Mouse (Mus musculus) erythroblast, adult 5-6 weeks (primary cell): Measurements from ENCODE around the gene Lgals7. TPM values are rescaled to one million over a fixed set of nuclear protein-coding genes. Genes with fewer than 3 reads are reported as not detected.
"Not testable (repeated sequence)": the region's sequence is repeated elsewhere in the genome, so short reads cannot be mapped to it uniquely, and the experiment has no call there.

Experiments used
- ATAC-seq: replicated peaks from 2 replicates; pipeline ENCODE4 v1.8.0; 2016; ENCODE audit warnings: moderate number of reproducible peaks, mild to moderate bottlenecking, moderate TSS enrichment, inconsistent platforms; ENCODE audit not compliant: poor library complexity, low FRiP score, severe bottlenecking
- total RNA-seq, 2 experiments: library from RNA; stranded (forward) in 1 of 2; stranded (reverse) in 1 of 2; fragments of 150-400 nt in 1 of 2; fragments of 200-764, 138-1000 nt in 1 of 2; gene quantifications; 2 replicates each; pipeline versions ENCODE4 v1.2.3 to v1.2.4; 2015 to 2017; ENCODE audit warnings: low replicate concordance in 2 of 2

The Lgals7 gene
- total RNA-seq, 2 experiments from 2014 or later = not detected

DNA sequence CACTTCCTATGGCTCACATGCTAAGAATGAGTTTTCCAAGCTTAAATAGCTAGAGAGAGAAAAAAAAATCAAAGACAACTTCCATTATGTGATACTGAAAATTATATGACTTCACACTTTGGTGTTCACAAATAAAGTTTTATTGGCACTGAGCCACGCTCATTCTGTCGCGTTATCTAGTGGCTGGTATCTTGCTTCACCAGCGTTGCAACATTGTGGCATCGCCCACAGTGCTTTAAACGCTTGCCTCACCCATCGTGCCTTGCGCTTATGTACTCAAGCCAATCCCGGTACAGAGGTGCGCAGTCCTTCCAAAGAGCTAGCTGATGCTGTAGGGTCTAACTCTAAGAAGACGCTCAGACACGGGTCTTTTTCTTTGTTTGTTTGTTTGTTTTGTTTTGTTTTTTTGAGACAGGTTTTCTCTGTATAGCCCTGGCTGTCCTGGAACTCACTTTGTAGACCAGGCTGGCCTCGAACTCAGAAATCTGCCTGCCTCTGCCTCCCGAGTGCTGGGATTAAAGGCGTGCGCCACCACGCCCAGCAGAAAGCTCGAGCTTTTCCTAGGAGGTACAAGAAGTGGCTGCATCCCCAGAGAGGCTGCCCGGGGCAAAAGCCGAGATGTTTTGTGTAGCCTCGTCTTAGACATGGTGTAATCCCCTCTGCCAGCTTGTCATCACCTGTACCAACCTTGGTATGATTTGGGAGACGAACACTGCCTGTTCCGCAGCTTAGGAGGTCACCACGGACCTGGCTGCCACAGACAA is 7.4 kb downstream of the Lgals7 start:
- peak; percentile 53; the same call in 1 of the 2 replicates for ATAC-seq

DNA sequence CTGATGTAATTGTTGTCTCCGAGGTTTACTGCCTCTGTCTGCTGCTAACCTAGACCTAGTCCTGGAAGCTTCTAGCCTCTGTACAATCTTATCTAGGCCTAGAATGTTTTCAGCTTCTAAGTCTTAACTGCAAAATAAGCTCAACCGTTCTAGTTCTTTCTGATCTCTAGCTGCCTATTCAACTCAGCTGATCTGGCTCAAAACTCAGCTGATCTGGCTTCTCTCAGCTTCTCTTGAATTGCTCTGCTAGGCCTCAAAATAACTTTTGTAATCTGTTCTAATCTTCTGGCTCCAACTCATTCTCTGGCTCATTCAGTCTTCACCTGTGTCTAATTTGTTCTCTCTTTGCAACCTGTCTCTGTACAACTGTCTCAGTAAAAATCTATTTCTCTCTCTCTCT is 10.9 kb downstream of the Lgals7 start:
- no peak for ATAC-seq

DNA sequence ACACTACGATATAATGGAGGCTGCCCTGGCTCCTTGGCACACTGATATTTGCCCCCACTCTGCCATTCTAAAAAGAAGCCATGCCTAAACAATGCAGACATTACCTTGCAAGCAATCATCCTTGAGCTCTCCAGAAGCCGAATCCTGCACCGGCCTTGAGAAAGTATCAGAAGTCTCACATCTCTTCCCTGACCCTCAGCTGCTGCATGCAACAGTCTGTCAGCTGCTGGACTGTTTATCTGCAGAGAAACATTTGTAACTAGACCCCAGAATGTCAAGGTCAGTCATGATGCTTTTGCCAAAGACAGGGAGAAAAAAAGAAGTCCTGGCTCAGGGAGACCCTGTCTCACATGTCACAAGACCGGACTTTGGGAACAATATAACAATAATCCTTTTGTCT is 12.4 kb downstream of the Lgals7 start:
- ATAC-seq = no peak

- peak; percentile 93 for ATAC-seq
Measured at GRCm38 (mm10) chr7:28877155-28877554, 13.5 kb downstream of the Lgals7 start.

- no peak for ATAC-seq
Measured at GRCm38 (mm10) chr7:28877856-28878255, 14.2 kb downstream of the Lgals7 start.

DNA sequence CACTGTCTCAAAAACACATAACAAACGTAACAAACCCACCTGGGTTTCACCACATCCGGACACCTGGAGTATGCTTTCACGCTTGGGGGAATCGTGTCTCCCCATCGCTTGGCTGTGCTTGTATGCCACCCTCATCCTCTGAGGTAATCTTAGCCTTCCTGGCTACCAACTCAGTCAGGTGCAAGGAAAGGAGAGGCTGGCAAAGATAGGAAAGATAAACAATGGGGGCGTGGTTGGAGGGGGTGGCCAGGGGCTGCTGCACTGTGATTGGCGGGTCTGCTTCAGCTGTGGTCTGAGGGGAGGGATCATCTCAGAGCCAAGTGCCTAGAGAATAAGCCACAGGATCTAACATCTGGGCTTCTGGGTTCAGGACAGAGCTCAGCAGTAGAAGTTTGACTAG is 16.0 kb downstream of the Lgals7 start:
- ATAC-seq = no peak

GRCm38 (mm10) chr7:28880554-28880953 is 16.9 kb downstream of the Lgals7 start:
- no peak for ATAC-seq

DNA sequence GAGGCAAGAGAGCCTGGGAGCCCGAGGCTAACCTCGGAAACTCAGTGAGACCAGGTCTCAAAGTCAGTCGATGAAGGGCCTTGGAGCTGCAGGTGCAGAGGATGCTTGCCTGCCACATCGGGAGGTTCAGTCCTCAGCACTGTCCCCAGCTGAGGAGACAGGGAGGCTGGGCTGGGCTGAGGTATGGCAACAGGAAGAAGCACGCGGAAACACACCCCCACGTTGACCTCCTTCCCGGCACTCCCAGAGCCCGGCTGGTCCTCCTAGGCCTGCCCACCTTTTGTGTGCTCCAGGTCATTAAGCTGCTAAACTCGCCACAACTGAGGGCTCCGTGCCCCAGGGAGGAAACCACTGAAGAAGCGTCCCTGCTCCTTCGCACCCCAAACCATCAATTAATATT is 17.5 kb downstream of the Lgals7 start, which contains the start of gene Capn12:
Capn12 (plus strand) TSS at position 224 of the 400 bp plus-strand sequence.
- no peak for ATAC-seq

- ATAC-seq = no peak
Measured at GRCm38 (mm10) chr7:28883039-28883438, 19.4 kb downstream of the Lgals7 start.

DNA sequence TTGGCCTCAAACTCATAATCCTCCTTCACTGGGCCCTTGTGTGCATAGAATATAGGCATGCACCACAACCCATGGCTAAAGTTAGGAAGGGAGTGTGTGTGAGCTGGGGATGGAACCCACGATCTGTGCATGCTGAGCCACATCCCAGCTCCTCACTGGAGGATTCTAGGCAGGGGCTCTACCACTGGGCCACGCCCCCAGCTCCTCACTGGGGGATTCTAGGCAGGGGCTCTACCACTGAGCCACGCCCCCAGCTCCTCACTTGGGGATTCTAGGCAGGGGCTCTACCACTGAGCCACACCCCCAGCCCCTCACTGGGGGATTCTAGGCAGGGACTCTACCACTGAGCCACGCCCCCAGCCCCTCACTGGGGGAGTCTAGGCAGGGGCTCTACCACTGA is 20.1 kb downstream of the Lgals7 start:
- not testable (repeated sequence) for ATAC-seq

DNA sequence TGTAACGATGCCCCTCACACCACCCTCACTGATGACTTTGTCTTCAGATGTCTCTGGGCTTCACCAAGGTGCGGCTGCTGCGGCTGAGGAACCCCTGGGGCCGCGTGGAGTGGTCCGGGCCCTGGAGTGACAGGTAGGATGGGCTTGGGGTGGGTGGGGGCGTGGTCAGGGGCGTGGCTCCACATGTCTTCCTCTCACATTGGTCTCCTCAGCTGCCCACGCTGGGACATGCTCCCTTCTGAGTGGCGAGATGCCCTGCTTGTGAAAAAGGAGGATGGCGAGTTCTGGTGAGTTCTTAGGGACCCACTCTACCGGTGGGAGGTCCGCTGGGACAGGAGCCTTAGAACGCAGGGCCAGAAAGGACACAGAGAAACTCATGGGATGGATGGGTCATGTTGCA is 22.8 kb downstream of the Lgals7 start:
- no peak for ATAC-seq

DNA sequence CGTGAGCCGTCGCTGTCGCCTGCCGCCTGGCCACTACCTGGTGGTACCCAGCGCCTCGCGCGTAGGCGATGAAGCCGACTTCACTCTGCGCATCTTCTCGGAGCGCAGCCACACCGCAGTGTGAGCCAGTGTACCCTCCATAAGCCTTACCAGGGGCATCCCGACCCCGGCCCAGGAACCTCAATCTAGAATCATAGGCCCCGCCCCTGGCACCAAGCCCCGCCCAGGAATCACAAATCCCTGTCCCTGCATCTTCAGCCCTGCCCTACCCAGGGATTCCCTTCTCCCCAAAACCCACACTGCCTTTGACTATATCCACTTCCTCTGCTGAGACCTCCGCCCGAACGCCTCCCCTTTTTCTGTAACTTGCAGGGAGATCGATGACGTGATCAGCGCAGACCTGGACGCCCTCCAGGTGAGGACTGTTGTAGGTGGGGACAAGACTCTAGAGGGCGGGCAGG is 25.1 kb downstream of the Lgals7 start:
- ATAC-seq = no peak

- no peak for ATAC-seq
Measured at GRCm38 (mm10) chr7:28892601-28893000, 28.9 kb downstream of the Lgals7 start.

- no peak for ATAC-seq
Measured at GRCm38 (mm10) chr7:28893643-28894265, 30.1 kb downstream of the Lgals7 start.

- ATAC-seq = no peak
Measured at GRCm38 (mm10) chr7:28894942-28895341, 31.3 kb downstream of the Lgals7 start.

GRCm38 (mm10) chr7:28897661-28898060 is 34.0 kb downstream of the Lgals7 start:
- ATAC-seq = no peak

- ATAC-seq = no peak
Measured at GRCm38 (mm10) chr7:28899972-28900371, 36.3 kb downstream of the Lgals7 start.

GRCm38 (mm10) chr7:28901311-28902125 is 37.9 kb downstream of the Lgals7 start:
- no peak for ATAC-seq

GRCm38 (mm10) chr7:28902180-28902579 is 38.5 kb downstream of the Lgals7 start:
- no peak for ATAC-seq

DNA sequence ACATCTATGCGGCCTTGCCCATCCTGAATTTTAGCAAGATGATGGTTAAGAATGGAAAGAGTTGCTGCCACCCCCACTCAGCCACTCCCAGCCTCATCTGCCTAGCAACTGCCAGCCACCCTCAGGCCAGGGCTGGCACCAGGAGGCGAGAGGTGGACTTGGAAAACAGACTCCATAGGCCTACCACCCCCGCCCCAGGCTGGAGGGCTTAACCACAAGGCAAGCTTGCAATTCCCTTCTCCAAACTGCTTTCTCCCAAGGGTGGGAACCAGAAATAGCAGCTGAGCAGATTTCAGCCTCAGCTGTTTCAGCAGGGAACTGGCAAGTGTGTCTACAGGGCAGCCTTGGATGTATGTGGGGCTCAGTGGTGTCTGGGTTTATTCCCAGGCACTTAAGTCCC is 39.2 kb downstream of the Lgals7 start:
- ATAC-seq = no peak
